Mouse (Mus musculus): Measurements from ENCODE around the gene Celf6. TPM values are rescaled to one million over a fixed set of nuclear protein-coding genes. Genes with fewer than 3 reads are reported as not detected.

Gene Celf6
- polyA plus RNA-seq, 1 experiment = not detected

GRCm38 (mm10) chr9:59616622-59617306 lies 39.0 kb downstream of the Celf6 start, which contains the start of gene Parp6:
TSS of gene Parp6 (plus strand) at chr9:59617284.
- Histone ChIP-seq H3K4me3 (ENCODE audit: insufficient read depth, low read depth, low read length) (peak within 1 kb of the TSS; percentile 75), H3K27ac (replicated peaks; ENCODE audit: low read depth, low read length) (peak within 1 kb of the TSS; percentile 51), H3K4me1 (ENCODE audit: control insufficient read depth, insufficient read depth, insufficient read length, low read length) (peaks cover 3% of the 10 kb centered on the region; the same call in 1 of the 2 replicates)

- Histone ChIP-seq H3K27ac (replicated peaks; ENCODE audit: low read depth, low read length) (peak overlapping the region; percentile 40), H3K4me3 (ENCODE audit: insufficient read depth, low read depth, low read length) (peak overlapping the region; percentile 75), H3K4me1 (ENCODE audit: control insufficient read depth, insufficient read depth, insufficient read length, low read length) (peaks cover 3% of the 10 kb centered on the region; the same call in 1 of the 2 replicates)
Measured at GRCm38 (mm10) chr9:59617307-59617973, 39.7 kb downstream of the Celf6 start.

- Histone ChIP-seq H3K4me1 (ENCODE audit: control insufficient read depth, insufficient read depth, insufficient read length, low read length) (no peaks in the 10 kb centered on the region), H3K4me3 (ENCODE audit: insufficient read depth, low read depth, low read length) (no peak overlapping the region), H3K27ac (replicated peaks; ENCODE audit: low read depth, low read length) (no peak overlapping the region)
Measured at GRCm38 (mm10) chr9:59638372-59638771, 60.7 kb downstream of the Celf6 start.

GRCm38 (mm10) chr9:59639936-59640335 lies 62.2 kb downstream of the Celf6 start:
- Histone ChIP-seq H3K27ac (replicated peaks; ENCODE audit: low read depth, low read length) (no peak overlapping the region), H3K4me1 (ENCODE audit: control insufficient read depth, insufficient read depth, insufficient read length, low read length) (no peaks in the 10 kb centered on the region)

GRCm38 (mm10) chr9:59641320-59641719 lies 63.6 kb downstream of the Celf6 start:
- Histone ChIP-seq H3K4me3 (ENCODE audit: insufficient read depth, low read depth, low read length) (no peak overlapping the region), H3K27ac (replicated peaks; ENCODE audit: low read depth, low read length) (no peak overlapping the region), H3K4me1 (ENCODE audit: control insufficient read depth, insufficient read depth, insufficient read length, low read length) (no peaks in the 10 kb centered on the region)

More at GRCm38 (mm10) chr9:59639936-59640335, 62.2 kb downstream of the Celf6 start:
- no peak overlapping the region for H3K4me3 ChIP-seq (ENCODE audit: insufficient read depth, low read depth, low read length)

- Histone ChIP-seq H3K4me1 (ENCODE audit: control insufficient read depth, insufficient read depth, insufficient read length, low read length) (no peaks in the 10 kb centered on the region), H3K27ac (replicated peaks; ENCODE audit: low read depth, low read length) (no peak overlapping the region), H3K4me3 (ENCODE audit: insufficient read depth, low read depth, low read length) (no peak overlapping the region)
Measured at GRCm38 (mm10) chr9:59649911-59650310, 72.2 kb downstream of the Celf6 start.

GRCm38 (mm10) chr9:59653371-59653770 lies 75.7 kb downstream of the Celf6 start:
- H3K4me3 ChIP-seq (ENCODE audit: insufficient read depth, low read depth, low read length) = no peak overlapping the region
- H3K4me1 ChIP-seq (ENCODE audit: control insufficient read depth, insufficient read depth, insufficient read length, low read length) = no peaks in the 10 kb centered on the region
- H3K27ac ChIP-seq (replicated peaks; ENCODE audit: low read depth, low read length) = 0 out of 2 replicates have a peak overlapping the region, but pooled peaks have one; percentile 18

- Histone ChIP-seq H3K27ac (replicated peaks; ENCODE audit: low read depth, low read length) (no peak overlapping the region), H3K4me3 (ENCODE audit: insufficient read depth, low read depth, low read length) (no peak overlapping the region)
Measured at GRCm38 (mm10) chr9:59654450-59654983, 76.8 kb downstream of the Celf6 start.

GRCm38 (mm10) chr9:59655958-59656634 lies 78.4 kb downstream of the Celf6 start, which contains the start of gene Pkm:
TSS of gene Pkm (plus strand) at chr9:59656368.
- Histone ChIP-seq H3K27ac (replicated peaks; ENCODE audit: low read depth, low read length) (peak within 1 kb of the TSS; percentile 91), H3K4me1 (ENCODE audit: control insufficient read depth, insufficient read depth, insufficient read length, low read length) (peaks cover 11% of the 10 kb centered on the region), H3K4me3 (ENCODE audit: insufficient read depth, low read depth, low read length) (peak within 1 kb of the TSS; percentile 95)

More at GRCm38 (mm10) chr9:59654450-59654983, 76.8 kb downstream of the Celf6 start:
- no peaks in the 10 kb centered on the region; the same call in 1 of the 2 replicates for H3K4me1 ChIP-seq (ENCODE audit: control insufficient read depth, insufficient read depth, insufficient read length, low read length)

Other genes with a start within 250 kb of the Celf6 start
- 2.2 and 2.9 TPM in 2 replicates for gene Bbs4, start 224.4 kb upstream of the Celf6 start, polyA plus RNA-seq (2012; ENCODE audit: insufficient read depth, insufficient read length, missing spikeins)
- gene Arih1, start 91.3 kb upstream of the Celf6 start, polyA plus RNA-seq (2012; ENCODE audit: insufficient read depth, insufficient read length, missing spikeins) = 38.9 and 39.7 TPM in 2 replicates
- gene Hexa, start 38.4 kb upstream of the Celf6 start, polyA plus RNA-seq (2012; ENCODE audit: insufficient read depth, insufficient read length, missing spikeins) = 34.3 and 45.5 TPM in 2 replicates
- not detected in 2 replicates for gene Tmem202, start 38.1 kb upstream of the Celf6 start, polyA plus RNA-seq (2012; ENCODE audit: insufficient read depth, insufficient read length, missing spikeins)
- gene Parp6, start 39.4 kb downstream of the Celf6 start, polyA plus RNA-seq (2012; ENCODE audit: insufficient read depth, insufficient read length, missing spikeins) = 32.8 and 40.1 TPM in 2 replicates
- gene Pkm, start 78.5 kb downstream of the Celf6 start, polyA plus RNA-seq (2012; ENCODE audit: insufficient read depth, insufficient read length, missing spikeins) = 1,903 and 1,933 TPM in 2 replicates
- 0.58 TPM in 1 of 2 replicates, not detected in the other for gene Gramd2, start 102.2 kb downstream of the Celf6 start, polyA plus RNA-seq (2012; ENCODE audit: insufficient read depth, insufficient read length, missing spikeins)
- 5.3 and 7.9 TPM in 2 replicates for gene Senp8, start 172.8 kb downstream of the Celf6 start, polyA plus RNA-seq (2012; ENCODE audit: insufficient read depth, insufficient read length, missing spikeins)
- 3.5 and 9.9 TPM in 2 replicates for gene Myo9a, start 173.0 kb downstream of the Celf6 start, polyA plus RNA-seq (2012; ENCODE audit: insufficient read depth, insufficient read length, missing spikeins)